Mouse (Mus musculus): Measurements from ENCODE around the gene Pde4a.

- TF ChIP-seq CTCF (IDR thresholded peaks at IDR 0.05; ENCODE audit: low read depth, low read length) (no peak), POLR2A (IDR thresholded peaks at IDR 0.05; ENCODE audit: insufficient read depth, low read length) (no peak), EP300 (IDR thresholded peaks at IDR 0.05; ENCODE audit: insufficient read depth, low read depth, low read length) (no peak)
Measured at GRCm38 (mm10) chr9:21204528-21205272, 39.2 kb downstream of the Pde4a start.

All from ES-Bruce4 (cell line).